Mouse (Mus musculus): Measurements from ENCODE around the gene Abcc4. TPM values are rescaled to one million over a fixed set of nuclear protein-coding genes. Genes with fewer than 3 reads are reported as not detected.
"Not testable (repeated sequence)": the region's sequence is repeated elsewhere in the genome, so short reads cannot be mapped to it uniquely, and the experiment has no call there.

The Abcc4 gene
- total and polyA plus RNA-seq, 2 experiments from 2014 or later: 2.3 to 4.8 TPM

GRCm38 (mm10) chr14:118649895-118650256, 56.1 kb downstream of the Abcc4 start:
- H3K4me2 ChIP-seq (ENCODE audit: low read depth, low read length): no peak overlapping the region
- H3K9ac ChIP-seq (replicated peaks; ENCODE audit: low read length): no peak overlapping the region
- TF ChIP-seq CTCF (IDR thresholded peaks at IDR 0.05; ENCODE audit: low read depth): no peak
- no peaks in the 10 kb centered on the region for H3K9me3 ChIP-seq (ENCODE audit: low read length)
- no peak for ATAC-seq
- no peak overlapping the region for H3K27ac ChIP-seq
- WGBS: 93% methylated on average over 2 of the region's 2 CpGs
- H3K36me3 ChIP-seq (ENCODE audit: insufficient read depth, low read length): no peaks in the 10 kb centered on the region
- H3K27me3 ChIP-seq (ENCODE audit: insufficient read depth, low read length): no peaks in the 10 kb centered on the region
- DNase-seq (ENCODE audit: low spot score): no peak
- H3K4me3 ChIP-seq (ENCODE audit: low read length): no peak overlapping the region
- H3K4me1 ChIP-seq (ENCODE audit: insufficient read depth, low read length): no peaks in the 10 kb centered on the region

DNA sequence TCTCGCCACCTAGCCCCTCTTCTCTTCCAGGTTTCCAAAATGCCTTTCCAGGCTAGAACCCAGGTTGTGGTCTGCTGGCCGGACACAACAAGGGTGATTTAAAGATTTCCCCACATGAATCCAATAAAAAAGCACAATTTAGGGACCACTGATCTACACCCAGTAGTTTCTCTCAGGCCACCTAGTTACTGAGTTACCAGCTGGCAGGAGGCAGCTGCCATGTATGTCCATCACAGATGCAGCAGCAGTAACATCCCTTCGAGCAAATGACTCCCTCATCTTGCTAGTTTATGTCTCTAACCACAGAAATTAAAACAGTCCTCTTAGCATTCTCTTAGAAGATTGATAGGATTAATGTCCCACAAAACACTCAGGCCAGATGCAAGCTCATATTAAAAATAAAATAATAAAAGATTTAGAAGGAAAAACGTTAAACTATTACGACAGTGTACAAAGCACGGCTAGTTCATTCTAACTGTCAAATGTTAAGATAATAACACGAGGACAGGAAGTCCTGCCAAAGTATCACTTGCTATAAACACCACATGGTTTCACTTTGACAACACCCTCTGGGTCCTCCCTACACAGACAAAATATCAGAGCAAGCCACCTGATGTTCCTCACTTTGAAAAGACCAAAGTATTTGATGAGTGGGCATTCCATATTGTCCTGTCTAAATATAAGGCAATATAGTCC, 56.7 kb downstream of the Abcc4 start:
- Histone ChIP-seq H3K9me3 (ENCODE audit: low read length) (no peaks in the 10 kb centered on the region), H3K4me2 (ENCODE audit: low read depth, low read length) (no peak overlapping the region), H3K4me3 (ENCODE audit: low read length) (no peak overlapping the region), H3K9ac (replicated peaks; ENCODE audit: low read length) (no peak overlapping the region), H3K4me1 (ENCODE audit: insufficient read depth, low read length) (no peaks in the 10 kb centered on the region), H3K27ac (no peak overlapping the region), H3K27me3 (ENCODE audit: insufficient read depth, low read length) (no peaks in the 10 kb centered on the region), H3K36me3 (ENCODE audit: insufficient read depth, low read length) (no peaks in the 10 kb centered on the region)
- 85% methylated on average over 6 of the region's 7 CpGs for WGBS
- no peak for ATAC-seq
- TF ChIP-seq CTCF (IDR thresholded peaks at IDR 0.05; ENCODE audit: low read depth): no peak
- no peak for DNase-seq (ENCODE audit: low spot score)

GRCm38 (mm10) chr14:118642940-118643591, 63.0 kb downstream of the Abcc4 start:
- H3K27me3 ChIP-seq (ENCODE audit: insufficient read depth, low read length); DNase-seq (ENCODE audit: low spot score); H3K9ac ChIP-seq (replicated peaks; ENCODE audit: low read length); H3K4me2 ChIP-seq (ENCODE audit: low read depth, low read length); H3K4me1 ChIP-seq (ENCODE audit: insufficient read depth, low read length); ATAC-seq; H3K9me3 ChIP-seq (ENCODE audit: low read length); H3K27ac ChIP-seq; H3K36me3 ChIP-seq (ENCODE audit: insufficient read depth, low read length); H3K4me3 ChIP-seq (ENCODE audit: low read length): not testable (repeated sequence)
- WGBS: 91% methylated on average over 13 of the region's 13 CpGs

DNA sequence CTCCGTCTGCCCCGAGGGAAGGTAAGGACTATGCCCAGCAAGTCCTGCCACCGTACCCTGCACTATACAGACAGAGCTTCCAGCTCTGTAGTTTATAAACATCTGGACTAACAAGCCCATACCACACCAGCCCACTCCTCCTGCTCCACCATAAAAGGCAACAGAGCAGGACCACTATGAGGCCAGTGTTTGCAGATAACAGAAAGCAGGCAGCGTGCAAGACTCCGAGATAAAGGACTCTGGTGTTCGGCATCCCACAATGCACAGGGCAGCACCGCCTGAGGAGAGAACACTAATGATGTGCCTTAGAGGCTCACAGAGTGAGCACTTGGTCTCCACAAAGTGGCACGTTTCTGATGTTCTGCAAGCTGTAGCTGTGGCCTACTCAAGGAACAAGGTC, 63.9 kb downstream of the Abcc4 start:
- H3K36me3 ChIP-seq (ENCODE audit: insufficient read depth, low read length): no peaks in the 10 kb centered on the region
- ATAC-seq (no peak), DNase-seq (ENCODE audit: low spot score) (no peak)
- H3K4me3 ChIP-seq (ENCODE audit: low read length): no peak overlapping the region
- H3K4me2 ChIP-seq (ENCODE audit: low read depth, low read length): no peak overlapping the region
- H3K9ac ChIP-seq (replicated peaks; ENCODE audit: low read length): no peak overlapping the region
- no peaks in the 10 kb centered on the region for H3K27me3 ChIP-seq (ENCODE audit: insufficient read depth, low read length)
- H3K9me3 ChIP-seq (ENCODE audit: low read length): no peaks in the 10 kb centered on the region
- no peaks in the 10 kb centered on the region for H3K4me1 ChIP-seq (ENCODE audit: insufficient read depth, low read length)
- 83% methylated on average over 8 of the region's 8 CpGs for WGBS
- no peak for TF ChIP-seq CTCF (IDR thresholded peaks at IDR 0.05; ENCODE audit: low read depth)
- H3K27ac ChIP-seq: no peak overlapping the region

- ATAC-seq: no peak
- 71% methylated on average over 25 of the region's 25 CpGs for WGBS
These were observed 67.4 kb downstream of the Abcc4 start for GRCm38 (mm10) chr14:118638447-118639275.

DNA sequence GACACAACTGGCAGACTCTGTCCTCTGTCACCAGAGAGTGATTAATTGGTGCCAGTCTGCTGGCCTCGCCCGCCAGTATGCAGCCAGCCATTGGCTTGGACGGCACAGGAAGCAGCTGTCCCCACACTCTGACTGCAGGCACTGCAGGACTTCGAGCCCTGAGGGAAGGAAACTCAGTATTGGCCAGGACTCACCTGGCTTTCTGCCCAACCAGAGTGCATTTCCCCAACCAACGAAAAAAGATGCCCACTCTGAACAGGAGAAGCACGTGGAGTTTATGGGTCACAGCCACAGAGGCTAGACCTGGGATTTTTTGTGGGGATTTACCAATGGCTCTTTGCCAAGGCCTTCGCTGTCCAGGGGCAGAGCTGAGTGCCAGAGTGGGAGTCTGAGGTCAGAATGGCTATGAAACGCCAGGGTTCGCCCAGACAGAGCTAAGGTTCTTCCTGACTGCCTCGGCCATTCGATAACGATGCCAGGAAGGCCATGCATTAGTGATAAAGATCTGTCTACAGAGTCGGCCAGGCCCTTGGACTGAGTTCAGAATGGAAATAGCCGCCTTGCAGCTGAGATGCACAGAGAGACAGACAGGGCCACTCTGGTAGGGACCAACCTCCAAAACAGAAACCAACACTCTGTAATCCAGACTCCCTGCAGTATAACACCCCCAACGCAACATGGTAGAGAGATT, 70.4 kb downstream of the Abcc4 start:
- TF ChIP-seq CTCF (IDR thresholded peaks at IDR 0.05; ENCODE audit: low read depth): no peak
- ATAC-seq: peak; percentile 94

More at GRCm38 (mm10) chr14:118638447-118639275, 67.4 kb downstream of the Abcc4 start:
- Histone ChIP-seq H3K36me3 (ENCODE audit: insufficient read depth, low read length) (no peaks in the 10 kb centered on the region), H3K4me3 (ENCODE audit: low read length) (no peak overlapping the region), H3K27me3 (ENCODE audit: insufficient read depth, low read length) (no peaks in the 10 kb centered on the region), H3K9me3 (ENCODE audit: low read length) (no peaks in the 10 kb centered on the region), H3K27ac (no peak overlapping the region), H3K4me1 (ENCODE audit: insufficient read depth, low read length) (0 out of 2 replicates have a peak, but pooled peaks cover 4% of the 10 kb centered on the region), H3K4me2 (ENCODE audit: low read depth, low read length) (no peak overlapping the region), H3K9ac (replicated peaks; ENCODE audit: low read length) (no peak overlapping the region)
- TF ChIP-seq CTCF (IDR thresholded peaks at IDR 0.05; ENCODE audit: low read depth): no peak
- no peak for DNase-seq (ENCODE audit: low spot score)

More for the DNA sequence above, 70.4 kb downstream of the Abcc4 start:
- Histone ChIP-seq H3K4me2 (ENCODE audit: low read depth, low read length) (peak overlapping the region; percentile 24), H3K36me3 (ENCODE audit: insufficient read depth, low read length) (no peaks in the 10 kb centered on the region), H3K27ac (peak overlapping the region; percentile 20; the same call in 1 of the 2 replicates), H3K4me1 (ENCODE audit: insufficient read depth, low read length) (0 out of 2 replicates have a peak, but pooled peaks cover 4% of the 10 kb centered on the region), H3K27me3 (ENCODE audit: insufficient read depth, low read length) (no peaks in the 10 kb centered on the region), H3K9ac (replicated peaks; ENCODE audit: low read length) (no peak overlapping the region), H3K4me3 (ENCODE audit: low read length) (no peak overlapping the region), H3K9me3 (ENCODE audit: low read length) (no peaks in the 10 kb centered on the region)
- 24% methylated on average over 15 of the region's 15 CpGs for WGBS
- DNase-seq (ENCODE audit: low spot score): peak; percentile 87
